Mouse (Mus musculus) embryonic facial prominence, embryonic 15.5 days (tissue): ENCODE data around the gene Krt84. TPM values are rescaled to one million over a fixed set of nuclear protein-coding genes. Genes with fewer than 3 reads are reported as not detected.
A peak's percentile ranks its signal among the peaks of the same experiment; 100 is the strongest.

Experiments used
- ATAC-seq: fragments of 200-750 bp; cut with Nextera tagmentation; 2 replicates; pipeline ENCODE4 v1.8.0; 2017; ENCODE audit warnings: low read depth, moderate TSS enrichment; ENCODE audit not compliant: insufficient number of reproducible peaks, low FRiP score, low TSS enrichment
- H3K27ac ChIP-seq: fragments of 300-500 bp; sonication (generic); replicated peaks from 2 replicates; pipeline ENCODE4 v1.5.1; 2015; ENCODE audit warnings: mild to moderate bottlenecking, inconsistent platforms
- H3K27me3 ChIP-seq: fragments of 300-500 bp; sonication (generic); 2 replicates; pipeline ENCODE4 v1.6.1; 2015; ENCODE audit warnings: inconsistent platforms
- H3K36me3 ChIP-seq: fragments of 300-500 bp; sonication (generic); 2 replicates; pipeline ENCODE4 v1.6.1; 2015; ENCODE audit warnings: mild to moderate bottlenecking, inconsistent platforms
- H3K4me1 ChIP-seq: fragments of 300-500 bp; sonication (generic); 2 replicates; pipeline ENCODE4 v1.6.1; 2015; ENCODE audit warnings: inconsistent platforms
- H3K4me2 ChIP-seq: fragments of 300-500 bp; sonication (generic); replicated peaks from 2 replicates; pipeline ENCODE4 v1.6.1; 2015; ENCODE audit warnings: mild to moderate bottlenecking, inconsistent platforms
- H3K4me3 ChIP-seq: fragments of 300-500 bp; sonication (generic); replicated peaks from 2 replicates; pipeline ENCODE4 v1.5.1; 2015; ENCODE audit warnings: mild to moderate bottlenecking, inconsistent platforms
- H3K9ac ChIP-seq: fragments of 300-500 bp; sonication (generic); 2 replicates; pipeline ENCODE4 v1.6.1; 2015; ENCODE audit warnings: inconsistent platforms
- H3K9me3 ChIP-seq: fragments of 300-500 bp; sonication (generic); replicated peaks from 2 replicates; pipeline ENCODE4 v1.6.1; 2016; ENCODE audit warnings: inconsistent platforms
- WGBS: fragments of 180-500 bp; shearing (Covaris S2); methylation state at CpG from one replicate; pipeline ENCODE4 v1.1.7; 2015; 5-methylcytosine and 5-hydroxymethylcytosine counted together
- polyA plus RNA-seq: library from polyadenylated mRNA; unstranded; fragments of >200 nt; fragmentation: Nextera tagmentation; extraction: Ambion mirVana; gene quantifications from 2 replicates; pipeline ENCODE4 v1.2.1, GENCODE M21; 2015

Krt84 gene
- 0.07 and 0.28 TPM in 2 replicates for polyA plus RNA-seq

GRCm38 (mm10) chr15:101532720-101533119, at the start of gene Krt84:
Krt84 (minus strand) TSS chr15:101532820.
- 83% methylated on average over 7 of the region's 7 CpGs for WGBS
- Histone ChIP-seq H3K4me3 (no peak within 1 kb of the TSS), H3K36me3 (no peaks in the 10 kb centered on the region), H3K27ac (no peak within 1 kb of the TSS), H3K9ac (no peak within 1 kb of the TSS), H3K27me3 (no peaks in the 10 kb centered on the region), H3K9me3 (no peaks in the 10 kb centered on the region), H3K4me1 (peaks cover 10% of the 10 kb centered on the region), H3K4me2 (no peak within 1 kb of the TSS)
- no peak for ATAC-seq

- no peak for ATAC-seq
- H3K36me3 ChIP-seq = no peaks in the 10 kb centered on the region
- H3K4me3 ChIP-seq = no peak overlapping the region
- WGBS = 71% methylated on average over 3 of the region's 3 CpGs
- H3K27ac ChIP-seq = no peak overlapping the region
- no peaks in the 10 kb centered on the region for H3K9me3 ChIP-seq
- no peak overlapping the region for H3K4me2 ChIP-seq
- no peaks in the 10 kb centered on the region for H3K4me1 ChIP-seq
- no peaks in the 10 kb centered on the region for H3K27me3 ChIP-seq
- H3K9ac ChIP-seq = no peak overlapping the region
Measured at GRCm38 (mm10) chr15:101581701-101582100, 49.1 kb upstream of the Krt84 start.

GRCm38 (mm10) chr15:101575506-101575905, 42.9 kb upstream of the Krt84 start:
- Histone ChIP-seq H3K36me3 (no peaks in the 10 kb centered on the region), H3K4me1 (peaks cover 5% of the 10 kb centered on the region; the same call in 1 of the 2 replicates), H3K9me3 (no peaks in the 10 kb centered on the region), H3K9ac (no peak overlapping the region), H3K27me3 (no peaks in the 10 kb centered on the region), H3K27ac (no peak overlapping the region), H3K4me3 (no peak overlapping the region), H3K4me2 (no peak overlapping the region)
- ATAC-seq = no peak
- 90% methylated on average over 5 of the region's 5 CpGs for WGBS

- peaks cover 5% of the 10 kb centered on the region; the same call in 1 of the 2 replicates for H3K4me1 ChIP-seq
- no peaks in the 10 kb centered on the region for H3K9me3 ChIP-seq
- H3K4me2 ChIP-seq = no peak within 1 kb of the TSS
- no peak within 1 kb of the TSS for H3K27ac ChIP-seq
- no peak within 1 kb of the TSS for H3K9ac ChIP-seq
- H3K27me3 ChIP-seq = no peaks in the 10 kb centered on the region
- no peak within 1 kb of the TSS for H3K4me3 ChIP-seq
- no peaks in the 10 kb centered on the region for H3K36me3 ChIP-seq
- ATAC-seq = no peak; the same call in 1 of the 2 replicates
- 45% methylated on average over 15 of the region's 15 CpGs for WGBS
Measured at GRCm38 (mm10) chr15:101573796-101574345, 41.3 kb upstream of the Krt84 start, which contains the start of gene Krt75. Krt75 (minus strand) TSS chr15:101573904.

- no peaks in the 10 kb centered on the region for H3K9me3 ChIP-seq
- no peak overlapping the region for H3K9ac ChIP-seq
- H3K4me1 ChIP-seq = peaks cover 10% of the 10 kb centered on the region
- 47% methylated on average over 7 of the region's 7 CpGs for WGBS
- no peak for ATAC-seq
- H3K27ac ChIP-seq = no peak overlapping the region
- H3K36me3 ChIP-seq = no peaks in the 10 kb centered on the region
- no peaks in the 10 kb centered on the region for H3K27me3 ChIP-seq
- H3K4me3 ChIP-seq = no peak overlapping the region
- H3K4me2 ChIP-seq = no peak overlapping the region
Measured at GRCm38 (mm10) chr15:101567780-101568179, 35.2 kb upstream of the Krt84 start.

- no peak for ATAC-seq
- H3K4me1 ChIP-seq = peaks cover 10% of the 10 kb centered on the region
- H3K4me2 ChIP-seq = no peak within 1 kb of the TSS
- H3K27ac ChIP-seq = no peak within 1 kb of the TSS
- no peaks in the 10 kb centered on the region for H3K36me3 ChIP-seq
- 61% methylated on average over 5 of the region's 5 CpGs for WGBS
- no peaks in the 10 kb centered on the region for H3K9me3 ChIP-seq
- H3K27me3 ChIP-seq = no peaks in the 10 kb centered on the region
- no peak within 1 kb of the TSS for H3K9ac ChIP-seq
- no peak within 1 kb of the TSS for H3K4me3 ChIP-seq
Measured at GRCm38 (mm10) chr15:101562850-101563249, 30.2 kb upstream of the Krt84 start, which contains the start of gene Krt90. Krt90 (minus strand) TSS chr15:101562950.

GRCm38 (mm10) chr15:101558034-101558646, 25.5 kb upstream of the Krt84 start:
- H3K4me1 ChIP-seq = peaks cover 5% of the 10 kb centered on the region
- no peaks in the 10 kb centered on the region for H3K9me3 ChIP-seq
- H3K4me3 ChIP-seq = no peak overlapping the region
- no peak overlapping the region for H3K27ac ChIP-seq
- no peak overlapping the region for H3K4me2 ChIP-seq
- H3K27me3 ChIP-seq = no peaks in the 10 kb centered on the region
- no peaks in the 10 kb centered on the region for H3K36me3 ChIP-seq
- 22% methylated on average over 7 of the region's 7 CpGs for WGBS
- no peak for ATAC-seq
- no peak overlapping the region for H3K9ac ChIP-seq

- Histone ChIP-seq H3K9me3 (no peaks in the 10 kb centered on the region), H3K27me3 (no peaks in the 10 kb centered on the region), H3K9ac (no peak overlapping the region), H3K4me2 (peak overlapping the region; percentile 35), H3K4me1 (peaks cover 13% of the 10 kb centered on the region), H3K27ac (no peak overlapping the region), H3K4me3 (peak overlapping the region; percentile 2; the same call in 1 of the 2 replicates), H3K36me3 (no peaks in the 10 kb centered on the region)
- ATAC-seq = peak; percentile 74
- WGBS = under 1% methylated on average over 11 of the region's 11 CpGs
Measured at GRCm38 (mm10) chr15:101553169-101553568, 20.5 kb upstream of the Krt84 start.

GRCm38 (mm10) chr15:101552188-101552587, 19.6 kb upstream of the Krt84 start:
- no peak overlapping the region for H3K27ac ChIP-seq
- ATAC-seq = no peak
- H3K4me2 ChIP-seq = no peak overlapping the region
- H3K36me3 ChIP-seq = no peaks in the 10 kb centered on the region
- no peak overlapping the region for H3K9ac ChIP-seq
- 80% methylated on average over 8 of the region's 8 CpGs for WGBS
- no peak overlapping the region for H3K4me3 ChIP-seq
- H3K27me3 ChIP-seq = no peaks in the 10 kb centered on the region
- peaks cover 13% of the 10 kb centered on the region for H3K4me1 ChIP-seq
- no peaks in the 10 kb centered on the region for H3K9me3 ChIP-seq

- Histone ChIP-seq H3K4me2 (no peak within 1 kb of the TSS), H3K36me3 (no peaks in the 10 kb centered on the region), H3K4me1 (peaks cover 13% of the 10 kb centered on the region), H3K4me3 (no peak within 1 kb of the TSS), H3K27ac (no peak within 1 kb of the TSS), H3K9ac (no peak within 1 kb of the TSS), H3K27me3 (no peaks in the 10 kb centered on the region), H3K9me3 (no peaks in the 10 kb centered on the region)
- 87% methylated on average over 7 of the region's 7 CpGs for WGBS
- ATAC-seq = no peak
Measured at GRCm38 (mm10) chr15:101550567-101550966, 17.9 kb upstream of the Krt84 start, which contains the start of gene Krt82. Krt82 (minus strand) TSS chr15:101550667.

GRCm38 (mm10) chr15:101544478-101544877, 11.9 kb upstream of the Krt84 start:
- H3K4me2 ChIP-seq = no peak overlapping the region
- H3K36me3 ChIP-seq = no peaks in the 10 kb centered on the region
- WGBS = 39% methylated on average over 3 of the region's 3 CpGs
- peaks cover 6% of the 10 kb centered on the region; the same call in 1 of the 2 replicates for H3K4me1 ChIP-seq
- H3K4me3 ChIP-seq = no peak overlapping the region
- no peaks in the 10 kb centered on the region for H3K9me3 ChIP-seq
- ATAC-seq = no peak
- no peaks in the 10 kb centered on the region for H3K27me3 ChIP-seq
- H3K27ac ChIP-seq = no peak overlapping the region
- H3K9ac ChIP-seq = no peak overlapping the region
